Mouse (Mus musculus): ENCODE measurements around the gene Fshr. TPM values are rescaled to one million over a fixed set of nuclear protein-coding genes. Genes with fewer than 3 reads are reported as not detected.
"Not testable (repeated sequence)": the region's sequence is repeated elsewhere in the genome, so short reads cannot be mapped to it uniquely, and the experiment has no call there.

Fshr gene
- not detected in 2 replicates for polyA plus RNA-seq (2014; fragmentation: Nextera tagmentation; extraction: Ambion mirVana)

DNA sequence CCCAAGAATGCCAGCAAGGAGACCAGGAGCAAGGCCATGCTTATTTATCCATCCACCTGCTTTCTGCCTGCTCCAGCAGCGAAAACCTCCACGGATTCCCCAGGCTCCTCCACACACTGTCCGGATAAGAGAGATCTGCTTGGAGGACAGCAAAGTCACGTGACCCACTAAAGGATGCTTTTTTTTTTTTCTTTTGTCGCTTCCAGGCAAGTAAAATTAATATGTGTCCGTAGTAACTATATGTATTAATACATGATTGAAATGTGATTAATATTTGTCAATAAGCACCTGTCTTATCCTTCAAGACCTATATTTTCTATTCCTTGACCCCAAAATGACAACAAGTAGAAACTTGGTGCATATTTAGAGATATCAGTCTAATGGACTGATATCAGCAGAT, at the start of gene Fshr:
Fshr (minus strand) TSS at position 101 of the 400 bp plus-strand sequence.
- no peaks in the 10 kb centered on the region for H3K36me3 ChIP-seq (ENCODE audit: control insufficient read depth, insufficient read depth, low read length)
- no peak within 1 kb of the TSS for H3K4me3 ChIP-seq (ENCODE audit: low read depth, low read length)
- no peaks in the 10 kb centered on the region for H3K4me1 ChIP-seq (ENCODE audit: control insufficient read depth, insufficient read depth, low read length)
- DNase-seq (ENCODE audit: low spot score) (no peak), ATAC-seq (no peak)
- H3K9me3 ChIP-seq (replicated peaks; ENCODE audit: control insufficient read depth, low read length) = no peaks in the 10 kb centered on the region
- no peak within 1 kb of the TSS for H3K27ac ChIP-seq (ENCODE audit: low read depth, low read length)
- WGBS = 94% methylated on average over 6 of the region's 6 CpGs
- no peak within 1 kb of the TSS for H3K4me2 ChIP-seq (ENCODE audit: low read length)
- no peak within 1 kb of the TSS for H3K9ac ChIP-seq (ENCODE audit: low read length)
- H3K27me3 ChIP-seq (replicated peaks; ENCODE audit: control insufficient read depth, insufficient read depth, low read length) = no peaks in the 10 kb centered on the region

DNA sequence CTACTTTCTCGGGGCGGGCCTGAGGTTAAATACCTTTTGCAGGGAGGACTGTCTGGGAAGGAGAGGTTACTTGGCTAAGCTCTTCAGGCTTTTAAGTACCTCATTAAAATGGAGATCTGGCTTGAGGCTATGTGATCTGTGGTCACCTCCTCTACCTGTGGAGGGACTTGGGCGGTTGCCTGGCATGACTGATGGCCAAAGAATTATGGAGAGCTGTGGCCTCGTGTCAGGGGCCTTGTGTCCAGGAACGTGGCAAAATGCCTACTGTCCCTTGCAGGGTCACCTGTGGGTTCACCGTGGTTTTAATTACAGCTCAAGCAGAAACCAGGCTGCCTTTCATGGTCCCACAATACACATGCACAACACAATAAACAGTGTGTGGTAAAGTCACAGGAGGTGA, 1.7 kb upstream of the Fshr start:
- no peak for DNase-seq (ENCODE audit: low spot score)
- Histone ChIP-seq H3K4me2 (ENCODE audit: low read length) (no peak overlapping the region), H3K36me3 (ENCODE audit: control insufficient read depth, insufficient read depth, low read length) (no peaks in the 10 kb centered on the region), H3K27me3 (replicated peaks; ENCODE audit: control insufficient read depth, insufficient read depth, low read length) (no peaks in the 10 kb centered on the region), H3K4me1 (ENCODE audit: control insufficient read depth, insufficient read depth, low read length) (no peaks in the 10 kb centered on the region), H3K9me3 (replicated peaks; ENCODE audit: control insufficient read depth, low read length) (no peaks in the 10 kb centered on the region), H3K27ac (ENCODE audit: low read depth, low read length) (no peak overlapping the region), H3K9ac (ENCODE audit: low read length) (no peak overlapping the region), H3K4me3 (ENCODE audit: low read depth, low read length) (no peak overlapping the region)
- ATAC-seq = no peak
- 86% methylated on average over 6 of the region's 6 CpGs for WGBS

DNA sequence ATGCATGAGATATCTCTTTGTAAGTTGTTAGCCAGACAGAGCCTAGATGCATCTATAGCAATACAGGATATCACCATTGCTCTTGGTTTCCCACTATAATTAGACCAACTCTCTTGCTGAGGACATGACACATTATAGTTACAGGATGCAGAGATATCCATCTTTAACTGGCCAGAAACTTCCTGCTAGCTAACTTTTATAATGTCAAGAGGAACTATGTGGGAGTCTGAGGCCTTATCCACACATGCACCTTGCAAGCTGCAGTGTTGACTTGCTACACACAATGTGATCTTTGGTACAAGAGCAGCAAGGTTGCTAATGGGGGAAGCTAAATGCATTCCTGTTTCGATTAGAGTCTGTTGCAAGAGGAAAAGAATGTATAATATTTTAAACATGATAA, 26.9 kb downstream of the Fshr start:
- H3K4me1 ChIP-seq (ENCODE audit: control insufficient read depth, insufficient read depth, low read length) = no peaks in the 10 kb centered on the region
- DNase-seq (ENCODE audit: low spot score) (no peak), ATAC-seq (no peak)
- no peak overlapping the region for H3K27ac ChIP-seq (ENCODE audit: low read depth, low read length)
- no peak overlapping the region for H3K9ac ChIP-seq (ENCODE audit: low read length)
- no peak overlapping the region for H3K4me3 ChIP-seq (ENCODE audit: low read depth, low read length)
- no peaks in the 10 kb centered on the region for H3K27me3 ChIP-seq (replicated peaks; ENCODE audit: control insufficient read depth, insufficient read depth, low read length)
- WGBS = 88% methylated on average over 1 of the region's 1 CpGs
- H3K9me3 ChIP-seq (replicated peaks; ENCODE audit: control insufficient read depth, low read length) = no peaks in the 10 kb centered on the region
- no peaks in the 10 kb centered on the region for H3K36me3 ChIP-seq (ENCODE audit: control insufficient read depth, insufficient read depth, low read length)
- no peak overlapping the region for H3K4me2 ChIP-seq (ENCODE audit: low read length)

DNA sequence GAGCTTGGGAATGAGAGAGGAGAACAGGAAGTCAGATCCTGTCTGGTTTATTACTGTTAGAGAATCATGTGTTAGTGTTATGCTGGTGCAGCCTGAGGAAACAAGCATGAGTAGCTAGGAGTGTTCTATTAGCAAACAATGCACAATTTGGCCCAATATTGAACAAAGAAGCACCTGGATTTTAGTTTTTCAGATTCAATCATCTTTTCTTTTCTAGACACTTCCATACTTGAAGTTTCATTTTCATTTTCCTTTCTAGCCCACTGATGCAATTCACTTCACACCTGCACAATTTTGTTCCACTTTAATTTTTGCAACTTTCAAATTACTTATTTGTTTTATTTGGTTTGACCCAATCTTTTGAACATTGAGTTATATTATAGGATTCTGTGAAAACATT, 35.7 kb downstream of the Fshr start:
- Histone ChIP-seq H3K27me3 (replicated peaks; ENCODE audit: control insufficient read depth, insufficient read depth, low read length) (no peaks in the 10 kb centered on the region), H3K9ac (ENCODE audit: low read length) (no peak overlapping the region), H3K4me2 (ENCODE audit: low read length) (no peak overlapping the region), H3K4me1 (ENCODE audit: control insufficient read depth, insufficient read depth, low read length) (no peaks in the 10 kb centered on the region), H3K36me3 (ENCODE audit: control insufficient read depth, insufficient read depth, low read length) (no peaks in the 10 kb centered on the region), H3K9me3 (replicated peaks; ENCODE audit: control insufficient read depth, low read length) (no peaks in the 10 kb centered on the region), H3K27ac (ENCODE audit: low read depth, low read length) (no peak overlapping the region), H3K4me3 (ENCODE audit: low read depth, low read length) (no peak overlapping the region)
- ATAC-seq (no peak), DNase-seq (ENCODE audit: low spot score) (no peak)

DNA sequence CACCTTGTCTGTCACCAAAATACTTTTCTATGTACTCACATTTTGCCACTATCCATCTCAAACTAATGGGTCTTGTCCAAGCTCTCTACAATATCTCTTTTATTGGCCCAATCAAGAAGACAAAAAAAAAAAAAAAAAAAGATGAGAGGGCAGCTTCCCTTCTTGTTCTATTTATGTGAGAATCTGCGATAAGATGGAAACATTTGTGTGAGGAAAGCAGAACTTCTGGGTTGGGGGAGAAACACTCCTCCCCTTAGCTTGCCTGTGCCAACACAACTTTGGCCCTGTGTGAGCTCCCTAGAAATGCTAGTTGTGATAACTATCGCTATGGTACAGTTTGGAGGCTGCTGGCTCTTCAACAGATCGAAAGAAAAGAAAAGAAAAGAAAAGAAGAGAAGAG, 38.0 kb downstream of the Fshr start:
- DNase-seq (ENCODE audit: low spot score) = no peak
- H3K9me3 ChIP-seq (replicated peaks; ENCODE audit: control insufficient read depth, low read length) = no peaks in the 10 kb centered on the region
- no peak overlapping the region for H3K4me3 ChIP-seq (ENCODE audit: low read depth, low read length)
- no peak overlapping the region for H3K9ac ChIP-seq (ENCODE audit: low read length)
- H3K27me3 ChIP-seq (replicated peaks; ENCODE audit: control insufficient read depth, insufficient read depth, low read length) = no peaks in the 10 kb centered on the region
- no peaks in the 10 kb centered on the region for H3K4me1 ChIP-seq (ENCODE audit: control insufficient read depth, insufficient read depth, low read length)
- H3K4me2 ChIP-seq (ENCODE audit: low read length) = no peak overlapping the region
- ATAC-seq = no peak
- 88% methylated on average over 3 of the region's 3 CpGs for WGBS
- H3K27ac ChIP-seq (ENCODE audit: low read depth, low read length) = no peak overlapping the region
- no peaks in the 10 kb centered on the region for H3K36me3 ChIP-seq (ENCODE audit: control insufficient read depth, insufficient read depth, low read length)

DNA sequence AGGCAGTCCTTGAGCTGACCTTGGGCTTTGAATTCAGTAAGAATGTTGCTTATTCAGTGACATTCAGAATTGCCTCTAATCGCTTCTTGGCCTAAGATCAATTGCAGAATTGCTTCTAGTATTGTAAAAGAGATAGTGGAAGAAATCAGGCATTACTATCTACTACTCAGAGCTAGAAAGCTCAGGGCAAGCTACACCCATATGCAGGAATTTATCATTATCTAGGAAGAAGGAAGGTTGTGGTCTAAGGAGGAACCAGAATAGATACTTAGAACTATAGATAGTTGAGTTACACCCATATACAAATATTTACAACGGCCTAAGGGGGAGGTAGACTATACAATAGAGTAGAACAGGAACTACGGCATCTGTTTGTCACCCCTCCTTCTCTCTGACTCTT, 41.1 kb downstream of the Fshr start:
- not testable (repeated sequence) for H3K9me3 ChIP-seq (replicated peaks; ENCODE audit: control insufficient read depth, low read length); DNase-seq (ENCODE audit: low spot score); ATAC-seq; H3K9ac ChIP-seq (ENCODE audit: low read length); H3K27ac ChIP-seq (ENCODE audit: low read depth, low read length); H3K4me3 ChIP-seq (ENCODE audit: low read depth, low read length); H3K4me2 ChIP-seq (ENCODE audit: low read length); H3K36me3 ChIP-seq (ENCODE audit: control insufficient read depth, insufficient read depth, low read length); H3K27me3 ChIP-seq (replicated peaks; ENCODE audit: control insufficient read depth, insufficient read depth, low read length); H3K4me1 ChIP-seq (ENCODE audit: control insufficient read depth, insufficient read depth, low read length)
- 86% methylated on average over 3 of the region's 3 CpGs for WGBS

DNA sequence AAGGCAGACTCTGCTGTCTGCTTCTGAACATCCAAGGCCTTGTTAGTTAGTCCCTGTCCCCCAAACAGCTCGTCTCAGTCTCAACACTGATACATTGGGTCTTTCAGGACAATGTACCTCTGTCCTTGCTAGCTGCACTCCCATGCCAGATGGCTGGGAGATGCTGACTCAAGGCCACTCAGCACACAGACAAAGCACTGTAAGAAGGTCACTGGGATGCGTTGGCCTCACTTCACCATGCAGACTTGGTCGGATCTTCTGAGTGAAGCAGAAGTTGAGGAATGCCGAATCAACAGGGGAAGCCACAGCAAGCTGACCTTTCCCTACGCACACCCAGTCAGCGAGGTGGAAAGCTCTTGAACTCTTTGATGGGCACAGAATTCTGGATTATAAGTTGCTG, 55.7 kb downstream of the Fshr start:
- DNase-seq (ENCODE audit: low spot score) (no peak), ATAC-seq (no peak)
- no peak overlapping the region for H3K27ac ChIP-seq (ENCODE audit: low read depth, low read length)
- H3K27me3 ChIP-seq (replicated peaks; ENCODE audit: control insufficient read depth, insufficient read depth, low read length) = no peaks in the 10 kb centered on the region
- no peak overlapping the region for H3K9ac ChIP-seq (ENCODE audit: low read length)
- H3K36me3 ChIP-seq (ENCODE audit: control insufficient read depth, insufficient read depth, low read length) = no peaks in the 10 kb centered on the region
- no peak overlapping the region for H3K4me3 ChIP-seq (ENCODE audit: low read depth, low read length)
- H3K4me1 ChIP-seq (ENCODE audit: control insufficient read depth, insufficient read depth, low read length) = no peaks in the 10 kb centered on the region
- WGBS = 88% methylated on average over 6 of the region's 6 CpGs
- H3K4me2 ChIP-seq (ENCODE audit: low read length) = no peak overlapping the region
- no peaks in the 10 kb centered on the region for H3K9me3 ChIP-seq (replicated peaks; ENCODE audit: control insufficient read depth, low read length)

DNA sequence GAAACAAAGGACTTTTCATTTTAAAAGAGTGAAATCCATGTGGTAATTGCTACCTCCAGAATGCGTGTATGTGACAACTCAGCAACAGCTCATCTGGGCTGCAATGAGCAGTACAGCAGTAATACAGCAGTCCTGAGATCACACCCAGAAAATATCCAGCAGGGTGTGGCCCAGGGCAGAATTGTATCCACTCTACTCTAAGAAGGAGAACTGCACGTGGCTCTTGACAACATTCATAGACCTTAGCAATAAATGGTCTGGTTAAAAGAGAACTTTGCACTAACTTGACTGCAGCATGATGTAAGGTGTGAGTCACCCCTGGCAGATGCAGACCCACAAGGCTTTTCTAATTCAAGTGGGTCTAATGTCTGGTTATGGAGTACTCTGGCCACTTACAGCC, 80.5 kb downstream of the Fshr start:
- Histone ChIP-seq H3K36me3 (ENCODE audit: control insufficient read depth, insufficient read depth, low read length) (no peaks in the 10 kb centered on the region), H3K4me2 (ENCODE audit: low read length) (no peak overlapping the region), H3K27me3 (replicated peaks; ENCODE audit: control insufficient read depth, insufficient read depth, low read length) (no peaks in the 10 kb centered on the region), H3K9me3 (replicated peaks; ENCODE audit: control insufficient read depth, low read length) (no peaks in the 10 kb centered on the region), H3K27ac (ENCODE audit: low read depth, low read length) (no peak overlapping the region), H3K4me3 (ENCODE audit: low read depth, low read length) (no peak overlapping the region), H3K9ac (ENCODE audit: low read length) (no peak overlapping the region), H3K4me1 (ENCODE audit: control insufficient read depth, insufficient read depth, low read length) (no peaks in the 10 kb centered on the region)
- 68% methylated on average over 2 of the region's 2 CpGs for WGBS
- DNase-seq (ENCODE audit: low spot score) = no peak
- ATAC-seq = no peak

DNA sequence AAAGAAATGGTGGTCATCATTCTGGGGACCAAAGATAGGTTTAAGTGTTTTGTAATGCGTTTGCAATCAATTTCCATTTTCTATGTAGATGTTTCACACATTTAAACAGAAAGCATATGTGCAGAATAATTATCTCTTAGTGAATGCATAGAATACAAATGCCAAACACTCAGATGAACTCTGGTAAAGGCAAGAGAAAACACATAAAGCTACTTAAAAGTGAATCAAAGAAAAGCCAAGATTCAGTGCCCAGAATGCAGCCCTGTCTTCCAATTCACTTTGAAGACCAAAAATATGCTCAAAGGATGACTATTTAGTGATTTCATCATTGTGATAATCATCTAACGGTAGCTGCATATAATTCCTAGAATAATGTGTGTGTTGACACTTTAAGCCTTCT, 81.2 kb downstream of the Fshr start:
- Histone ChIP-seq H3K4me3 (ENCODE audit: low read depth, low read length) (no peak overlapping the region), H3K27me3 (replicated peaks; ENCODE audit: control insufficient read depth, insufficient read depth, low read length) (no peaks in the 10 kb centered on the region), H3K9ac (ENCODE audit: low read length) (no peak overlapping the region), H3K4me1 (ENCODE audit: control insufficient read depth, insufficient read depth, low read length) (no peaks in the 10 kb centered on the region), H3K9me3 (replicated peaks; ENCODE audit: control insufficient read depth, low read length) (no peaks in the 10 kb centered on the region), H3K27ac (ENCODE audit: low read depth, low read length) (no peak overlapping the region), H3K4me2 (ENCODE audit: low read length) (no peak overlapping the region), H3K36me3 (ENCODE audit: control insufficient read depth, insufficient read depth, low read length) (no peaks in the 10 kb centered on the region)
- ATAC-seq = peak; percentile 37; the same call in 1 of the 2 replicates
- 62% methylated on average over 2 of the region's 2 CpGs for WGBS
- DNase-seq (ENCODE audit: low spot score) = peak; percentile 14

DNA sequence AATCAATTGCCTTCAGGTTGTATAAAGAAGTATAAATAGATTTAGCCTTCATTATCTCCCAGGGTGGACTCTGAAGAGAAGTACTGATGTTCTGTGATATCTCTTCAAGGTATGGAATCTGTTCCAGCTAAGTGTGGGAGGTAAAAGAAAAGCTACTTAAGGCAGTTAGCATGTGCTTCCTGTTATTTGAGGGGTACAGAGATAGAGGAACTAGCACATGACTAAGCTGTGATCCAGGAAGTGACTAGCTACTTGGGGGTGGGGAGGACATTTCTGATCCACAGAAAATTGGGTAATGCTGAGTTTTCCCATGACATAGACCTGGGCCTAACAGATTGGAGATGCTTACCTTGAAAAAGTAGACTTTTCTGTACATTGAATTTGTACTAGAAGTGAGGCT, 86.5 kb downstream of the Fshr start:
- ATAC-seq = no peak

More for the DNA sequence above, 86.5 kb downstream of the Fshr start:
- no peak for DNase-seq (ENCODE audit: low spot score)
- H3K27ac ChIP-seq (ENCODE audit: low read depth, low read length) = no peak overlapping the region
- no peak overlapping the region for H3K4me3 ChIP-seq (ENCODE audit: low read depth, low read length)
- no peaks in the 10 kb centered on the region for H3K36me3 ChIP-seq (ENCODE audit: control insufficient read depth, insufficient read depth, low read length)
- no peaks in the 10 kb centered on the region for H3K4me1 ChIP-seq (ENCODE audit: control insufficient read depth, insufficient read depth, low read length)
- no peaks in the 10 kb centered on the region for H3K27me3 ChIP-seq (replicated peaks; ENCODE audit: control insufficient read depth, insufficient read depth, low read length)
- no peak overlapping the region for H3K4me2 ChIP-seq (ENCODE audit: low read length)
- no peak overlapping the region for H3K9ac ChIP-seq (ENCODE audit: low read length)
- no peaks in the 10 kb centered on the region for H3K9me3 ChIP-seq (replicated peaks; ENCODE audit: control insufficient read depth, low read length)

Data from forebrain, embryonic 14.5 days (tissue).